Mouse (Mus musculus) large intestine, adult 2 months (tissue): ENCODE measurements at regions not wholly inside any gene's neighbourhood (a gene's known extent, or its start where the extent isn't known, plus 50 kb on each side); places are given as distances from the start of the nearest gene placed in this dataset.

Source experiments
- DNase-seq: peaks from one replicate; pipeline ENCODE4 v3.0.0-alpha.2; 2012; ENCODE audit warnings: low read depth, low spot score
- WGBS: fragments of 180-500 bp; shearing (Covaris S2); methylation state at CpG from one replicate; pipeline ENCODE4 v1.1.7; 2018; 5-methylcytosine and 5-hydroxymethylcytosine counted together

DNA sequence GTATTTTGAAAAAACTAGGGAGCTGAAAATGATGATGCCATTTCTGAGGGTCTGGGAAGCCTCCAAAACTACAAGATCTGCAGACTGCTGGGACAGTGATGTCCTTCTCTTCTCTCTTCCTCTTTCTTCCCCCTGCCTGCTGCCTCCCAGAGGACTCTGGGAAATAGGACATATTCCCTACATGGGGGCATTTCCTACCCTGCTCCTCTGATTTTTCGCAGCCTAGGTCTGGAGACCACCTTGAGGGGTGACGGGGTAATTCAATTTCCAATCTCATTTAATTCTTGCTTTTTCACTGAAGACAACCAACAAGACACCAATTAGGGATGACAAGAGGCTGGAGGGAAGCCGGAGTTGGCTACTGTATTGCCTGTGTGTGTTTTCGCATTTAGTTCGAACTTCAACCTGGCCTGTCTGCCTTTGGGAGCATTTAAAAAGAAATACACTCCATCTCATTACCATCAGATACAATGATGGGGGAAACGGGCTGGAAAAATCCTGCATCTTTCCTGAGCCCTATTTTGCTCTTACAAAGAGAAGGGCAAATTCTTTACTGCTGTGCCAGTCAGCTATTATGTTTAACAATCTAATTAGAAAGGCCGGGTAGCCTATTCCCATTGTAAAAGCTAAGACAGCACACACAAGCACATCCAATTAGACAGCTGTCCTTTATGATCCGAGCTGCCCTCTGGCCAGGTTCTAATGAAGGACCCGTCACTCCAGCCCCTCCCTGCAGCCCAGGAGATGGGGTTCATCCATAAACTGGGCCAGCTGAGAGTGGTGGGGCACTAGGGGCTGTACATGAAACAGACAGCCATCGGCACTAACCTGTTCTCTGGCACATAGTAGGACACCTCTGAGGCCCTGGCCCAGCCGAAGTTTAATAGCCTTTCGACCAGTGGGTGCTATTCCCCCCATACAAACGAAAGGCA is 505.0 kb downstream of the 1700129C05Rik start:
- 73% methylated on average over 13 of the region's 13 CpGs for WGBS
- no peak for DNase-seq

DNA sequence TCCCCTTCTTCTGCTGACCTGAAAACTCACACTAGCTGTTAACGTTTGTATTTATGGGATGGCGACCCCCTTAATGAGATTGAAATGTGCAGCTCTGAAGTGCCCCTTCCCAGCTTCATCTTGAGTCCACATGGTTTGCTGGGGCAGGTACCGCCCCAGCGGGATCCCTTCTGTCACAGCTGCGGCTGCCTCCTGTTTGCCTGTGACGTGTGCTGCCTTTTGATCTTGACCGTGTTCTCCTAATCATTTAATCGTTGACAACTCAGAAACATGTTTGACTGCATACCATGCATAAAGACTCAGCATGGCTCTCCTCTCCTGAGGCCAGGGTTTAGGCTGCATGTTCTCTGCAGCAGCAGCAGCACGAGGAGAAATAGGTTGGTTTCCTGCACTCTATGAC is 511.5 kb downstream of the 1700129C05Rik start:
- no peak for DNase-seq
- WGBS: 35% methylated on average over 9 of the region's 9 CpGs

DNA sequence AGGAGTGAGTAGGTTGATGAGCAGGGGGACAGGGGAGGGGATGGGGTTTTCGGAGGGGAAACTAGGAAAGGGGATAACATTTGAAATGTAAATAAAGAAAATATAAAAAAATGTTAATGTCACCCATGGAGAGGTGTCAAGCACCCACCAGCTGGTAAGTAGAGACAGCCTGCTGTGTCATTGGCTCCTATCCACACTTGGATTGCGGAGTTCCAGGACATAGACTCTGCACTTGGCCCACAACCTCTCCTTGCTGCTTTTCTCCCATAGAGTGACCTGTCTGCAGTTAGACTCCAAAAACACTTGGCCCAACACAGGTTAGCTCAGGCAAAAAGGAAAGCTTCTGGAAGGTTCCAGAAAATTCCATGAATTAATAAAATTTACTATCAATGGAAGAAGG is 514.4 kb downstream of the 1700129C05Rik start:
- WGBS: 92% methylated on average over 2 of the region's 2 CpGs
- DNase-seq: no peak

DNA sequence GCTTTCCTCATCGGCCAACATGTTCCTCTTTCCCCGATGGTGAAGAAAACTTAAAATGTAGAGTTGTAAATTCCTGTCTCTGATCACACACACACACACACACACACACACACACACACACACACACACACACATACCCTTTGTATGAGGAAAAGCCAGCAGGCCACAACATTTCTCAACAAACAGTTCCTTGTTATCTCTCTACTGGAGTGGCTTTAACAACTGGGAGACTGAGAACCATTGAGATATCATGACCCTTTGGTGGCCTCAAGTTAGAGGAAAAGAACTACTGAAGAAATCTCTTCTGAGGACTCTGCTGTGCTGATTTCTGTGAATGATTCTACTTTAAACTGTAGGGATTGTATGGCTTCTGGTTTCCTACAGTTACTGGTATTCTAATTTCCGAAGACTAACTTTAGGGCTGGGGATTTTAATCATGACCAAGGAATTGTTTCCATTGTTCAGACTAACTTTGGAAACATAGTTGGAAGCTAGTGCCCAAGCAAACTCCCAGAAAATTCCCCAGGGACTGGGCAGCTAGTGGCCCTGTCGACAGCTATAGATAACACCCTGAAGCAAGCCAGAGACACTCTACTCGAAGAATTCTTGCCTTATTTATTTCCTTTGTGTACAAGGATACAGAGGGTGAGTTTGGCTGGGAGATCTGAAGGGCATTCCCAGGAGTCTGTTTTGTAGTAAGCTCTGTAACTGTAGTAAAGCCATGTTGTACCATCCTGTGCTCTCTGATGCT is 516.0 kb downstream of the 1700129C05Rik start:
- 59% methylated on average over 5 of the region's 5 CpGs for WGBS
- no peak for DNase-seq

DNA sequence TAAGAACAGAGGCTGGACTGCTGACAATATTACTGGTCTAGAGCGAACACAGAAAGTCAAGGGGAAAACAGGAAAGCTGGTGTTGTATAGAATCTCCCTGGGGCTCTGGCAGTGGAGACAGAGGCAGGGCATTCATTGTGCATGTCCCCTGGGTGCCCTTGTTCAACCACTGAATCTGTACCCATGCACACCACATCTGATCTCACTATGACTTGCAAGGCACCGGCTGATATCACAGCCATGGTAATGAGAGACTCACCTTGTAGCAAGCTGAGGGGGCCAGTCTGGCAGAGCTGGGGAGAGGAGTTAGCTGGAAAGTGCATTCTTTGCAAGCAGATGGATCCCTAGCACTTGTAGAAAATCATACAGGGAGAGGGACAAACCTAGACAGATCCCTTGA is 522.5 kb downstream of the 1700129C05Rik start:
- DNase-seq: no peak
- 84% methylated on average over 2 of the region's 2 CpGs for WGBS

DNA sequence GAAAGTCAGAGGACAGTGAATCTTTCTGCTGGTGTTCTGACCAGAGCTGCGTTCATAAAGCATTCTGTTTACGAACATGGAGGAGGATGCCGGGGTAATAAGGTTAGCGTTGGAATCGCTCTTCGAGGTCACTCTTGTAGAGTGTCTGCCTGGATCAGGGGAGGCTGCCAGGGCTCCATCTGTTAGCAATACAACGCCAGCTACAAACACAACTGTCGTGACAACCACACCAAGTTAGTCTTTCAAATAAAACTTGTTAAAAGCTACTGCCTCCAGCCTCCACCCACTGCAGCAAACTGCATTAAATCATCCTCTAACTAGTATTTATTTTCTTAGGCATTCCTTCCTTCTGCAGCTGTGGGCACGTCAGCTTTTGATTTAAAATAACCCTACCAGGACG is 525.0 kb downstream of the 1700129C05Rik start:
- 45% methylated on average over 10 of the region's 10 CpGs for WGBS
- DNase-seq: no peak

DNA sequence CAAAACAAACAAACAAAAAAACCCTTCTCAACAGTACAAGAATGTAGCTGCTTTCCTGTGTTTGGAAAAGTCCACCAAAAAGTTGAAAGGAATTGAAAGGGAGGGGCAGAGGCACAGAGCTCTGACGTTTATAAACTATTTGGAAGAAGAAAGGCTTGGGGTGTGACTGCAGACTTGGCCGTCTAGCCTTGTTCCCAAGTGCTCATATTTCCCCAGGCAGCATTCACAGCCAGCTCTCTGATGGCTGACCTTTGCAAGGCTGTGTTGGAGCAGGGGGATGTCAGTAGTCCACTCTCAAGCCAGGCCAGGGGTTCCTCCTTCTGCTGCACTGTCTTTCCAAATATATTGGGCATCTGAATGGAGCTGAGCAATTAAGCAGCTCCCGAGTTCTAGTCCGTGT is 534.5 kb downstream of the 1700129C05Rik start:
- no peak for DNase-seq
- 56% methylated on average over 4 of the region's 4 CpGs for WGBS

DNA sequence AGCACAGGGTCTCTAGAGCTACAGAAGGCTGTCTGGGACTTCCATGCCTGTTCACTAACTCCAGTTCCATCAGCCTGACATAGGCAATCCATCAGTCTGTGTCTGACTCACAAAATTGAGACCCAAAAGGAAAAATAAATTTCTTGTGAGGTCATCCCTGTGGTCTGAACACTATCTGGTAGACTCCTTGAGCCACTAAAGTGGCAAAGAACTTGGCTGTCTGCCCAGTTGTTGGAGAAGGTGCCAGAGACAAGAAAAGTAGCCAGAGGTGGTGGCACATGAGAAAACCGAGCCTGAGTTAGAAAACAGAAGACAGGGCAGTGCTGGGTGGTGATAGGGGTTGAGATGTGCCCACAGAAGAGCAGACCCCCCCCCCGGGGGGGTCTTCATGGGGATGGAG is 535.0 kb downstream of the 1700129C05Rik start:
- no peak for DNase-seq
- 33% methylated on average over 2 of the region's 2 CpGs for WGBS

DNA sequence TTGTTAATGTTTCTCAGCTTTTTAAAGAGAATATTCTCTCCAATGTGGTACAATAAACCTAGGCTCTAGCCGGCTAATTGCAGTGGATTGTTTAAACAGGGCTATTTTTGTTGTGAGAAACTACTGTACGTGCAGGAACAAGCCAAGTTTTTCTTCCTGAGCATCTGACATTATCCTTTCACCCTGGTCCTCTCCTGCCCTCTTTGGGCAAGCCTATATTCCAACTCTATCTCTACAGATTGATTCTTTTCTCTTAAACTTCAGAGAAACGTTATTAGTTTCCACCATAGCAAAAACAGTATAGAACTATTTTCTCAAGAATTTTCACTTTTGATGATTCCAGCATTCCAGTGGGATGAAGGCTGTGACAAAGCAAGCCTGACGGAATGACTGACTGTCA is 535.2 kb downstream of the Fgf9 start:
- no peak for DNase-seq
- 42% methylated on average over 4 of the region's 4 CpGs for WGBS

DNA sequence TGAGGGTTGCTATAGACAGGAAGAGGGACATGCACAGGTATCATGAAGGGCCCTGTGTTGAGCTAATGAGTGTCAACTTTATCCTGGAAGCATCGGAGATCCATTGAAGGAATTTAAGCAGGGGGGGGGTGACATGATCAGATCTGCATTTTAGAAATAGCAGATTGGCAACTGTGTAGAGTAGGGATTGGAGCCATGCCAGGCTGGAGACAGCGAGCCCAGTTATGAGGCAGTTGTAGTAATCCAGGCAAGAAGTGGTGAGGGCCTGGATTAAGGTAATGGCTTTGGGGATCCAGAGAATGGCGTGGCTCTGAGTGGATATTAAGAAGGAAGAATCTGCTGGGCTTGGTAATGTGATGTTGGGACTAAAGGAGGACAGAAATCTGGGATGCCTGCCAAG is 528.5 kb downstream of the Fgf9 start:
- WGBS: 72% methylated on average over 3 of the region's 3 CpGs
- no peak for DNase-seq

DNA sequence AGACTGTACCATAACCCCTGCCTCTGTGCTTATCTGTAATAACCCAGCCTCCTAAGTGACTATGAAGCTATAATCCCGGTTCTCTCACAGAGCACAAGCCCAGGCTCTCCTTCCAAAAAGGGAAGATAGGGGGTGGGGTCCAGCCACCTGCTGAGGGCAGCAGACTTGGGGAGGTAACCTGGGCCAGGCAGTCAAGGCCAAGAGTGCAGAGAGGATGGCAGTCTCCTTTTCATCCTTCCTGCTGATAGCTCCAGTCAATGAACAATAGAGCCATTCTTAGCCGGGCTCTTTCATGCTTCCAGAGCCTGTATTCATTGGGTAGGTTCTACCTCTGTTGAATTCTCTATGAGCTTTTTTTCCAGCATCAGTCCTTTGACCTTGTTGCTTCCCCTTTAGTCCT is 527.5 kb downstream of the Fgf9 start:
- DNase-seq: no peak
- 21% methylated on average over 2 of the region's 2 CpGs for whole genome bisulfite sequencing

DNA sequence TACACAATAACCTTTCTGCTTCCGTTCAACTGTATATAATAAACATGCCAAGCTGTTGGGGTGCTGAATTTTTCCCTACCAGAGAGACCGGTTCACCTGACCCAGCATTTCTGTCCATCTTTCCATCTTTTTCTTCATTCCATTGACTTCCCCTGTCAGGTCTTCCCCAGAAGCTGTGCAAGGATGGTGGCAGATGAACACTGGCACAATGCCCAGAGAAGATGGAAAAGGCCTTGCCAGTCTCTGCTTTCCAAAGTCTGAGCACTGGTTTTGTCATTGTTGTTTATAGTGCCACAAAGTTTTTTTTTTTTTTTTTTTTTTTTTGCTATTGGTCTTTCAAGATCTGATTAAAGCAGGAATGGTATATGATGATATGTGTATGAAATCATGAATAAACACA is 526.6 kb downstream of the Fgf9 start:
- no peak for DNase-seq
- 79% methylated on average over 2 of the region's 2 CpGs for WGBS

DNA sequence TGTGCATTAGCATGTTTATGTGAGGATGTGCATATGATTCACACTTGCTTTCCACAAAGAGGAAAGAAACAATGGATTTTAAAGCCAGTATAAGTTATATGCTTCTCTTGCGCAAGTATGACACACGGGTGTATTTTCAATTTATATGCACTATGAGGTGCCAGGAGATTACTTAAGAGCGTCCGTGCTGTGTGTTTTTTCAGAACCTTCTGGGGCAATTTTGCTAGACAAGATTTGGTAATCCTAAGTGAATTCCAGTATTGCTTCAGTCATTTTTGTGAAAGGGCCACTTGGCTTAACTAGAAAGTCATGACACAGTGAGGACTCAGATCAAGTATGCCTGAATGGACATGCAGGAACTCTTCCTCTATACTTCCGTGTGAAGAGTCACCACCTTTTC is 511.5 kb downstream of the Fgf9 start:
- DNase-seq: no peak
- 66% methylated on average over 5 of the region's 5 CpGs for WGBS

DNA sequence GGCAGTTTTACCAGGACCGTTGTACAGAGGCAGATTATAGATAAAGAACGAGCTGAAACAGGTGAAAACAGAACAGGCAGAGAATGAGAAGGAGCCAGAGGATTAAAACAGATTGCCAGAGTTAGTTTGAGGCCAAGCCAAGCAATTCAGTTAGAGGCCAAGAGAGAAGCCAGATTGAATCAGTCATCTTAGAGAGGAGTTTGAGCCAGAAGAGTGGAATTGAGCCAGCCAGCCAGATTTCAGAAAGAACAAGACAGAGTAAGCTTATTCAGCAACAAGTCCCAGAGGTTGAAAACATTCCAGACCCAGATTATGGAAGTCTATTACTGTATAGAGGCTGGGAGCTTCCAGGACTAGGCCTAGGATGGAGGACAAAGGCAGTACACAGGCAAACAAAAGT is 499.7 kb downstream of the Fgf9 start:
- DNase-seq: no peak
- 89% methylated on average over 2 of the region's 2 CpGs for WGBS

DNA sequence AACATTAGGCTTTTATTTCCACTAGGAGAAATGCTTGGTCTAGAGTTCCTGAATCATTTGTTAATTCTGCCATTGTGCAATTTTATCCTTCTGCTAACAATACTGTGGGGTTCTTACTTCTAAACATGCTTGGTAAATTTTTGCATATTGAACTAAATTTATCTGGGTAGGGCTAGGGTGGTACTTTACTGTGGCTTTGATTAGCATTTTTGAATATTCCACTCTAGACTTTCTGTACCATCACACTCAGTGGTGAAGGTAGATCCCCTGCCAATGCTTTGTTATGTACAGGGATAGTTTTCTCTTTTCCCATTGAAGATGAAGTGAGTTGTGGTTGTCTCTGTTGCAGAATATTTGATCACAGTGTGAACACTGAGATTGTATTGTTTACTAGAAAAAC is 497.1 kb downstream of the Fgf9 start:
- no peak for DNase-seq

DNA sequence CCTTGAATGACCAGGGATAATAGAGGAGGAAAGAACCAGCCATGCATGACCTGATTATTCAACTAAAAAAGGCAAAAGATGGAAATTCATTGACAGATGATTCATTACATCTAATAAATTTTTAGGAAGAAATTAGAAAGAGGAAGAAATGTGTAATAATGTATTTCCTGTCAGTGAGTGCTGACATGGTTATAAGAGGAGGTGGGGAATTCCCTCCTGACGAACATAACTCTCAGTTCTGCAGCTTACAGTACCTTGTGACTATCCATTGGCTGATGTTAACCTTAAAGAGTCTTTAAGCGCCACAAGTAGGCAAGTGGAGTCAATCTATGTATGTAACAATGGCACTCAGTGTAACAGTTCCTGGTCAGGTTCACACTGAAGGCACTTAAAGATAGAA is 492.7 kb downstream of the Fgf9 start:
- no peak for DNase-seq
- 70% methylated on average over 2 of the region's 2 CpGs for WGBS

DNA sequence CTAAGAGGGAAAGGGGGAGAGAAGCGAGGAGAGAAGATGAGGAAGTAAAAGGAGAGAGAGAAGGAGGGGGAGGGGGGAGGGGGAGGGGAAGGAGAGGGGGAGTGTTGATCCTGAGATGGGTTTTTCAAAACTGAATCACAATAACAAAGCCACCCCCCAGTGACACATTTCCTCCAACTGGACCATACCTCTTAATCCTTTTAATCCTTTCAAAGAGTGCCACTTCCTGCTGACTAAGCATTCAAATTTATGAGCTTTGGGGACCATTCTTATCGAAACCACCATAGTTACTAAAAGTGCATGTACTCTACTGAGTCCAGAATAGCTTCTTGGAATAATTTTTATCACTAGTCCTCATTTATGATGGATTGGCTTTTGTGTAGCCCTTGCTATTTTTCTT is 480.4 kb downstream of the Fgf9 start:
- 79% methylated on average over 2 of the region's 2 CpGs for WGBS
- DNase-seq: no peak

DNA sequence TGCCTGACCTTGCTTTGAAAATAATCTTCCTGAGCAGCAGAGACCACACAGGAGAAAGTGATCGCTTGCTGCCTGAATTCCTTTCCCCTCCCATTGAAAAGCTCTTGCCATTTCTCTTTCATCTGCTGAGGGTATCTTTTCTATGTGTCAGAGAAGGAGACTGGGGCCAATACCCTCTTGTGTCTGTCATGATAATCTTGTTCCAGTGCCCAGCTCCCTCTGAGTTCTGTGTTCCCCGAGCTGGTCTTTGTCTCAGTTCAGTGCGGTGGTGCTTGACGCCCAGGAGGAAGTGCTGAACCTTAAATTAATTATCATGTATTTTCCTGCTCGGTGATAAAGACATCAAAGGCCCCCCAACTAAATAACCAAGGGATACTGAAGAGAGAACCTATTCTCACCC is 475.4 kb downstream of the Fgf9 start:
- WGBS: 36% methylated on average over 5 of the region's 5 CpGs
- DNase-seq: no peak

DNA sequence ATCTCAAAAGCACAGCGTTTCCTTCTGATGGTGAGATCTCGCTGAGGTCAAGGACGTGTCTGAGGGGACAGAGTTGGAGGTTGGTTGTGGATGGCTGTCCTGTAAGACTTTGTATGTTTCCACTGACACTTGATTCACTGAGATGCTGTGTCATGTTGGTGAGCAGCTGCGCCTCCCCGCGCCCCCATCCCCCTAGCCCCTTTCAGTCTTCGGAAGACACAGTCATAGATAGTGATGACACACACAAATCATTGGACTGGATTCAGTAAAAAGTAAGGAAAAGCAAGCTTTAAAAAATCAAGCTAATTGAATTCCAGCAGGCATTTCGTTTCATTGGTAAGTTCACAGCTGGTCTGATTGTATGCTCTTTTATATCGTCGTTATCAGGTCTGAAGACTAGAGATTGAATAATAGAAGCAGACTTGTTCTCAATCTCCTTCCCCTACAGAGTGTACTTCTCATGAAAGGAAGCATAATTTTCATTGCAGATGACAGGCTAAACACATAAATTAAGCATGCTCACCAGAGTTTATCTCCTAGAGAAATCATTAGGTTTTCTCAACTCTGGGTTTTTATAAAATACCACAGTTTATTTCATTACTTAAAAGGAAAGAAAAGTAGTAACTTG is 472.9 kb downstream of the Fgf9 start:
- WGBS: 86% methylated on average over 10 of the region's 10 CpGs
- no peak for DNase-seq

DNA sequence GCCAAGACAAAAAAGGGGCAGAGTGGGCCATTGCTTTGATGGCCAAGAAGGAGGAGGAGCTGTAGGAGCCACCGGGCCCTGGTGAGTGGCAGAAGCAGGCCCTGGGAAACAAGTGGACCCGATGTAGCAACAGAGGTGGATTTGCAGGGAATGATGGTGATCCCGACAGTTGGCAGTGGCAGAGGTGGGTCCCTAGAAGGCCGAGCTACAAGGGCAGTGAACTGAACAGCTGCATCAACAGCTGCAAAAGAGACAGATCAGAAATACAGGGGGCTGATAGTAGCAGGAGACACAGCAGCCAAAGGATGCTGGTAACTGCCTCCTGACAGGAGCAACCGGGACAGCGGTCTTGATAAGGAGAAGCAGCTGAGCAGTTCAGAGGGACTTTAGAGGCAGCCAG is 467.8 kb downstream of the Fgf9 start:
- WGBS: 80% methylated on average over 6 of the region's 6 CpGs
- DNase-seq: no peak
